Mouse (Mus musculus) liver, adult 2 months (tissue): ENCODE results near the gene Themis2.

Experiments
- CTCF ChIP-seq: fragments of 200-500 bp; IDR thresholded peaks from 2 replicates; pipeline ENCODE4 v1.5.1; 2011; ENCODE audit warnings: low read depth, low read length, control low read depth
- POLR2A ChIP-seq: fragments of 200-500 bp; IDR thresholded peaks from 2 replicates; pipeline ENCODE4 v1.6.1; 2011; ENCODE audit warnings: low read length, control low read depth; ENCODE audit not compliant: insufficient read depth; ENCODE audit errors: extremely low read depth

DNA sequence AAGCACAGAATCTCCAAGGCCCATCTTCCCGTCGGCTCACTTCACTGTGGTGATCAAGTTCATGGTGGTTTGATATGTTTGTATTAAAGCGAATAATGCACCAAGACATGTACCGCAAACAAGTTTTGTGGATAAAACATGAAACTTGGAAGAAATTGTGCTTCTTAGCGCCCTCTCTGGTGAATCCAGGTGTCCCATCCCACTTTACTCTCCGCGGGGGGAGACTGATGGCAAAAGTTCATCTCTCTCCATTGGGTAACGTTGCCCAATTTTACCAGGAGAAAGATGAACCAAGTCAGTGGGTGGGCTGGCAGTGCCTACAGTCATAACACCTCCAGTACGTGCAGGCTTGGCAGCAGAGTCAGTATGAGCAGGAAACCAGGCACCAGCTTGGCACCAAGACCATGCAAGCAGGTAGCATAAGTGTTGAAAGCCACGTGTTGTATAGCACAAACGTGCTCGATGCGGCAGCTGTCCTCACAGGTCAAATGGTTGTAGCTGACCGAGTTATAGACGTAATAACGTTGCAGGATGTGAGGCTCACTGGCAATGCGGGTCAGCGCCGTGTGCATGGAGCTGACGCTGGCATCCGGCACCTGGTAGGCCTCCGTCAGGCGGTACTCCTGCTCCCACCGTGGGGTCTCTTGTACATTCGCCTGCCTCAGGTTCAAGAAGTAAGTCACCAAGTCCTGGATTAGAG, 63.0 kb downstream of the Themis2 start:
- TF ChIP-seq CTCF: no peak
- TF ChIP-seq POLR2A: no peak
